Mouse (Mus musculus): ENCODE measurements around the gene Susd6. TPM values are rescaled to one million over a fixed set of nuclear protein-coding genes. Genes with fewer than 3 reads are reported as not detected.

Gene Susd6
- total and polyA plus RNA-seq, 3 experiments: 7.8 to 11.0 (median 8.7) TPM

- no peak for DNase-seq (ENCODE audit: extremely low read depth)
- in situ Hi-C loops (cut with MboI; ENCODE audit: low pct_ligation_motif_present, low pct_unique_long_range_greater_than_20kb, low sequenced_read_pairs) (loop anchor here (5.0 kb wide), 2 partner anchors 36 to 96 kb away; no protein-coding TSS in a partner anchor), dilution Hi-C loops (cut with MboI; ENCODE audit: extremely low pct_ligation_motif_present, extremely low pct_unique_long_range_greater_than_20kb, low sequenced_read_pairs) (no loop called here)
- no peaks in the 10 kb centered on the region for H3K27me3 ChIP-seq (replicated peaks)
- peaks cover 2 to 9% of the 10 kb centered on the region in 2 experiments; a peak in 2 of 4 replicates for H3K4me1 ChIP-seq (ENCODE audit: control insufficient read depth in 1 of 2, insufficient read depth in 2 of 2)
- TF ChIP-seq TCF12 (IDR thresholded peaks at IDR 0.05; ENCODE audit: low read depth, low read length) (no peak), TBP (conservative IDR thresholded peaks at IDR 0.05; ENCODE audit: low read depth, low read length) (no peak), ZC3H11A (IDR thresholded peaks at IDR 0.05; ENCODE audit: low read depth, low read length) (no peak), BHLHE40 (IDR thresholded peaks at IDR 0.05; ENCODE audit: low read depth, low read length) (no peak), ZNF384 (IDR thresholded peaks at IDR 0.05; ENCODE audit: low read depth, low read length) (no peak; the same call in 1 of the 2 replicates), MAX (IDR thresholded peaks at IDR 0.05; ENCODE audit: low read length) (no peak), USF1 (IDR thresholded peaks at IDR 0.05; ENCODE audit: low read depth, low read length) (no peak)
- no peak overlapping the region for H3K4me2 ChIP-seq (ENCODE audit: insufficient read depth, low read depth, poor library complexity, severe bottlenecking)
- H3K9ac ChIP-seq (ENCODE audit: insufficient read depth, low read depth): no peak overlapping the region
- H3K79me2 ChIP-seq (replicated peaks; ENCODE audit: control insufficient read depth, extremely low read depth, insufficient read depth, poor library complexity, severe bottlenecking): no peaks in the 10 kb centered on the region
- H3K36me3 ChIP-seq (replicated peaks in 1 of 2; ENCODE audit: control insufficient read depth in 1 of 2, insufficient read depth in 1 of 2, low read length in 1 of 2): peaks cover 8 to 24% of the 10 kb centered on the region in 2 experiments
- no peak overlapping the region for H3K27ac ChIP-seq (ENCODE audit: insufficient read depth, low read depth)
- no peak overlapping the region for H3K4me3 ChIP-seq (replicated peaks in 1 of 3; ENCODE audit: low read depth in 2 of 3, low read length in 2 of 3, poor library complexity in 1 of 3)
- H3K9me3 ChIP-seq (replicated peaks; ENCODE audit: low read length): no peaks in the 10 kb centered on the region
These were observed 93.0 kb downstream of the Susd6 start for GRCm38 (mm10) chr12:80883278-80883677.

- in situ Hi-C loops (cut with MboI; ENCODE audit: low pct_ligation_motif_present, low pct_unique_long_range_greater_than_20kb, low sequenced_read_pairs): loop anchor here (5.0 kb wide), 2 partner anchors 37 to 97 kb away; no protein-coding TSS in a partner anchor
- no peak for DNase-seq (ENCODE audit: extremely low read depth)
- Histone ChIP-seq H3K9me3 (replicated peaks; ENCODE audit: low read length) (no peaks in the 10 kb centered on the region), H3K4me3 (replicated peaks in 1 of 3; ENCODE audit: low read depth in 2 of 3, low read length in 2 of 3, poor library complexity in 1 of 3) (no peak overlapping the region), H3K36me3 (replicated peaks in 1 of 2; ENCODE audit: control insufficient read depth in 1 of 2, insufficient read depth in 1 of 2, low read length in 1 of 2) (peaks cover 4 to 18% of the 10 kb centered on the region in 2 experiments), H3K9ac (ENCODE audit: insufficient read depth, low read depth) (no peak overlapping the region), H3K4me1 (ENCODE audit: control insufficient read depth in 1 of 2, insufficient read depth in 2 of 2) (peaks cover 2 to 9% of the 10 kb centered on the region in 2 experiments; a peak in 2 of 4 replicates), H3K79me2 (replicated peaks; ENCODE audit: control insufficient read depth, extremely low read depth, insufficient read depth, poor library complexity, severe bottlenecking) (no peaks in the 10 kb centered on the region), H3K4me2 (ENCODE audit: insufficient read depth, low read depth, poor library complexity, severe bottlenecking) (no peak overlapping the region), H3K27ac (ENCODE audit: insufficient read depth, low read depth) (no peak overlapping the region), H3K27me3 (replicated peaks) (no peaks in the 10 kb centered on the region)
- no peak for TF ChIP-seq POLR2A (IDR thresholded peaks at IDR 0.05; ENCODE audit: low read depth, low read length)
- TF ChIP-seq CHD2 (IDR thresholded peaks at IDR 0.05; ENCODE audit: low read length): no peak
- TF ChIP-seq USF2 (conservative IDR thresholded peaks at IDR 0.05; ENCODE audit: low read depth, low read length): no peak
- no peak for TF ChIP-seq ZMIZ1 (IDR thresholded peaks at IDR 0.05; ENCODE audit: low read depth, low read length)
- TF ChIP-seq ETS1 (conservative IDR thresholded peaks at IDR 0.05; ENCODE audit: low read depth, low read length): no peak
- no peak for TF ChIP-seq MXI1 (IDR thresholded peaks at IDR 0.05; ENCODE audit: low read depth, low read length)
- dilution Hi-C loops (cut with MboI; ENCODE audit: extremely low pct_ligation_motif_present, extremely low pct_unique_long_range_greater_than_20kb, low sequenced_read_pairs): no loop called here
These were observed 93.6 kb downstream of the Susd6 start for GRCm38 (mm10) chr12:80883881-80884280.

Measured in CH12.LX (cell line).